Mouse (Mus musculus) kidney, postnatal 0 days (tissue): ENCODE data around the gene Txk. TPM values are rescaled to one million over a fixed set of nuclear protein-coding genes. Genes with fewer than 3 reads are reported as not detected.

Experiments
- ATAC-seq: fragments of 200-750 bp; cut with Nextera tagmentation; replicated peaks from 2 replicates; pipeline ENCODE4 v1.8.0; 2017; ENCODE audit warnings: low read depth, moderate number of reproducible peaks, moderate TSS enrichment, moderate library complexity; ENCODE audit not compliant: low FRiP score
- DNase-seq: peaks from one replicate; pipeline ENCODE4 v3.0.0-alpha.2; 2016; ENCODE audit warnings: low spot score
- H3K27ac ChIP-seq: fragments of 300-500 bp; sonication (generic); 2 replicates; pipeline ENCODE4 v1.5.1; 2014; ENCODE audit warnings: mild to moderate bottlenecking
- H3K27me3 ChIP-seq: fragments of 300-500 bp; sonication (generic); 2 replicates; pipeline ENCODE4 v1.6.1; 2014; ENCODE audit warnings: low read length, mixed read lengths; ENCODE audit not compliant: insufficient read depth
- H3K36me3 ChIP-seq: fragments of 300-500 bp; sonication (generic); 2 replicates; pipeline ENCODE4 v1.6.1; 2014; ENCODE audit warnings: low read length, mixed read lengths; ENCODE audit not compliant: insufficient read depth
- H3K4me1 ChIP-seq: fragments of 300-500 bp; sonication (generic); replicated peaks from 2 replicates; pipeline ENCODE4 v1.6.1; 2014; ENCODE audit warnings: antibody characterized with exemption, low read length, mixed read lengths; ENCODE audit not compliant: insufficient read depth
- H3K4me2 ChIP-seq: fragments of 300-500 bp; sonication (generic); 2 replicates; pipeline ENCODE4 v1.6.1; 2014; ENCODE audit warnings: mild to moderate bottlenecking, low read length, moderate library complexity, mixed read lengths
- H3K4me3 ChIP-seq: fragments of 300-500 bp; sonication (generic); replicated peaks from 2 replicates; pipeline ENCODE4 v1.5.1; 2014; ENCODE audit warnings: low read depth, low read length
- H3K9ac ChIP-seq: fragments of 300-500 bp; sonication (generic); 2 replicates; pipeline ENCODE4 v1.6.1; 2014; ENCODE audit warnings: low read depth, low read length
- H3K9me3 ChIP-seq: fragments of 300-500 bp; sonication (generic); replicated peaks from 2 replicates; pipeline ENCODE4 v1.6.1; 2016; ENCODE audit warnings: low read length, inconsistent platforms, mixed read lengths
- CTCF ChIP-seq: IDR thresholded peaks from 2 replicates; pipeline ENCODE4 v1.5.1; 2016; ENCODE audit warnings: antibody characterized with exemption, low read depth, mild to moderate bottlenecking, moderate library complexity
- WGBS: fragments of 180-500 bp; shearing (Covaris S2); extraction: QIAGEN DNeasy Blood & Tissue Kit; methylation state at CpG from one replicate; pipeline ENCODE4 v1.1.7; 2014; 5-methylcytosine and 5-hydroxymethylcytosine counted together
- polyA plus RNA-seq: library from polyadenylated mRNA; unstranded; fragments of >200 nt; fragmentation: Nextera tagmentation; extraction: Ambion mirVana; gene quantifications from 2 replicates; pipeline ENCODE4 v1.2.1, GENCODE M21; 2015

The Txk gene
- polyA plus RNA-seq, 1 experiment from 2014 or later, result 0.45 TPM

GRCm38 (mm10) chr5:72747384-72747783, 5.2 kb downstream of the Txk start:
- no peak for TF ChIP-seq CTCF
- 69% methylated on average over 4 of the region's 4 CpGs for WGBS
- H3K27ac ChIP-seq, result no peak overlapping the region
- ATAC-seq (no peak), DNase-seq (no peak)
- no peaks in the 10 kb centered on the region for H3K36me3 ChIP-seq
- H3K4me2 ChIP-seq, result no peak overlapping the region
- H3K4me3 ChIP-seq, result no peak overlapping the region
- H3K4me1 ChIP-seq, result no peaks in the 10 kb centered on the region
- H3K9me3 ChIP-seq, result no peaks in the 10 kb centered on the region
- H3K9ac ChIP-seq, result no peak overlapping the region
- no peaks in the 10 kb centered on the region for H3K27me3 ChIP-seq

- H3K36me3 ChIP-seq, result no peaks in the 10 kb centered on the region
- H3K27me3 ChIP-seq, result no peaks in the 10 kb centered on the region
- ATAC-seq (no peak), DNase-seq (no peak)
- no peak overlapping the region for H3K4me2 ChIP-seq
- no peak overlapping the region for H3K4me3 ChIP-seq
- no peak overlapping the region for H3K9ac ChIP-seq
- H3K4me1 ChIP-seq, result no peaks in the 10 kb centered on the region
- WGBS, result 73% methylated on average over 4 of the region's 4 CpGs
- H3K27ac ChIP-seq, result no peak overlapping the region
- no peaks in the 10 kb centered on the region for H3K9me3 ChIP-seq
- TF ChIP-seq CTCF, result no peak
Measured at GRCm38 (mm10) chr5:72746461-72746860, 6.1 kb downstream of the Txk start.

GRCm38 (mm10) chr5:72743103-72743502, 9.5 kb downstream of the Txk start:
- no peak for TF ChIP-seq CTCF
- no peaks in the 10 kb centered on the region for H3K36me3 ChIP-seq
- no peaks in the 10 kb centered on the region for H3K9me3 ChIP-seq
- H3K4me3 ChIP-seq, result no peak overlapping the region
- H3K9ac ChIP-seq, result no peak overlapping the region
- H3K27ac ChIP-seq, result no peak overlapping the region
- H3K4me2 ChIP-seq, result no peak overlapping the region
- ATAC-seq (no peak), DNase-seq (no peak)
- H3K4me1 ChIP-seq, result no peaks in the 10 kb centered on the region
- 90% methylated on average over 6 of the region's 6 CpGs for WGBS
- no peaks in the 10 kb centered on the region for H3K27me3 ChIP-seq

GRCm38 (mm10) chr5:72736868-72737267, 15.7 kb downstream of the Txk start:
- Histone ChIP-seq H3K4me1 (no peaks in the 10 kb centered on the region), H3K36me3 (no peaks in the 10 kb centered on the region), H3K4me2 (no peak overlapping the region), H3K27ac (no peak overlapping the region), H3K27me3 (no peaks in the 10 kb centered on the region), H3K4me3 (no peak overlapping the region), H3K9me3 (no peaks in the 10 kb centered on the region), H3K9ac (no peak overlapping the region)
- DNase-seq (no peak), ATAC-seq (no peak)
- TF ChIP-seq CTCF, result no peak
- 71% methylated on average over 7 of the region's 7 CpGs for WGBS

GRCm38 (mm10) chr5:72736437-72736836, 16.1 kb downstream of the Txk start:
- no peaks in the 10 kb centered on the region for H3K27me3 ChIP-seq
- no peaks in the 10 kb centered on the region for H3K9me3 ChIP-seq
- H3K9ac ChIP-seq, result no peak overlapping the region
- no peaks in the 10 kb centered on the region for H3K4me1 ChIP-seq
- no peak for DNase-seq
- no peak overlapping the region for H3K4me2 ChIP-seq
- H3K36me3 ChIP-seq, result no peaks in the 10 kb centered on the region
- TF ChIP-seq CTCF, result no peak
- ATAC-seq, result no peak
- 81% methylated on average over 8 of the region's 8 CpGs for WGBS
- no peak overlapping the region for H3K27ac ChIP-seq
- no peak overlapping the region for H3K4me3 ChIP-seq

GRCm38 (mm10) chr5:72735763-72736162, 16.8 kb downstream of the Txk start:
- H3K4me2 ChIP-seq, result no peak overlapping the region
- no peaks in the 10 kb centered on the region for H3K9me3 ChIP-seq
- H3K27ac ChIP-seq, result no peak overlapping the region
- H3K4me3 ChIP-seq, result no peak overlapping the region
- no peak for TF ChIP-seq CTCF
- no peak overlapping the region for H3K9ac ChIP-seq
- DNase-seq (no peak), ATAC-seq (no peak)
- no peaks in the 10 kb centered on the region for H3K36me3 ChIP-seq
- WGBS, result 64% methylated on average over 7 of the region's 7 CpGs
- H3K27me3 ChIP-seq, result no peaks in the 10 kb centered on the region
- H3K4me1 ChIP-seq, result no peaks in the 10 kb centered on the region

- TF ChIP-seq CTCF, result no peak
- Histone ChIP-seq H3K36me3 (no peaks in the 10 kb centered on the region), H3K9ac (no peak overlapping the region), H3K4me2 (no peak overlapping the region), H3K4me3 (no peak overlapping the region), H3K9me3 (no peaks in the 10 kb centered on the region), H3K4me1 (no peaks in the 10 kb centered on the region), H3K27me3 (no peaks in the 10 kb centered on the region), H3K27ac (no peak overlapping the region)
- WGBS, result 93% methylated on average over 1 of the region's 1 CpGs
- no peak for ATAC-seq
- DNase-seq, result no peak
Measured at GRCm38 (mm10) chr5:72732885-72733284, 19.7 kb downstream of the Txk start.
